Mouse (Mus musculus) spleen, postnatal 4 days (tissue): ENCODE measurements at regions not wholly inside any gene's neighbourhood (a gene's known extent, or its start where the extent isn't known, plus 50 kb on each side); places are given as distances from the start of the nearest gene placed in this dataset.

Experiments
- DNase-seq, 2 experiments: peaks; one replicate each; pipeline ENCODE4 v3.0.0; 2022; ENCODE audit warnings: low spot score in 2 of 2

- DNase-seq: no peak
Observed at GRCm38 (mm10) chr11:19227716-19228115, 208.9 kb upstream of the Meis1 start.

- DNase-seq: no peak
Observed at GRCm38 (mm10) chr11:19246390-19247114, 227.8 kb upstream of the Meis1 start.

- DNase-seq: no peak
Observed at GRCm38 (mm10) chr11:19253605-19254004, 234.8 kb upstream of the Meis1 start.

- no peak for DNase-seq
Observed at GRCm38 (mm10) chr11:19254183-19254582, 235.4 kb upstream of the Meis1 start.

GRCm38 (mm10) chr11:19257549-19257948, 238.8 kb upstream of the Meis1 start:
- DNase-seq: no peak

GRCm38 (mm10) chr11:19262832-19263231, 244.0 kb upstream of the Meis1 start:
- no peak for DNase-seq

GRCm38 (mm10) chr11:19264798-19265671, 246.2 kb upstream of the Meis1 start:
- no peak for DNase-seq

GRCm38 (mm10) chr11:19265672-19265972, 246.8 kb upstream of the Meis1 start:
- DNase-seq: no peak

- no peak for DNase-seq
Observed at GRCm38 (mm10) chr11:19290971-19291370, 272.2 kb upstream of the Meis1 start.

- no peak for DNase-seq
Observed at GRCm38 (mm10) chr11:19299411-19299810, 280.6 kb upstream of the Meis1 start.

- no peak for DNase-seq
Observed at GRCm38 (mm10) chr11:19306687-19307086, 287.9 kb upstream of the Meis1 start.

- no peak for DNase-seq
Observed at GRCm38 (mm10) chr11:19330685-19331239, 312.0 kb upstream of the Meis1 start.

GRCm38 (mm10) chr11:19332274-19332673, 313.5 kb upstream of the Meis1 start:
- DNase-seq: no peak

GRCm38 (mm10) chr11:19332727-19333126, 313.9 kb upstream of the Meis1 start:
- no peak for DNase-seq

- DNase-seq: no peak
Observed at GRCm38 (mm10) chr11:19333908-19334487, 315.2 kb upstream of the Meis1 start.

- DNase-seq: no peak
Observed at GRCm38 (mm10) chr11:19335384-19335783, 316.6 kb upstream of the Meis1 start.

GRCm38 (mm10) chr11:19339721-19340317, 321.0 kb upstream of the Meis1 start:
- no peak for DNase-seq

- DNase-seq: no peak
Observed at GRCm38 (mm10) chr11:19340889-19341288, 322.1 kb upstream of the Meis1 start.

- no peak for DNase-seq
Observed at GRCm38 (mm10) chr11:19341379-19341778, 322.6 kb upstream of the Meis1 start.

- DNase-seq: no peak
Observed at GRCm38 (mm10) chr11:19342803-19343202, 324.0 kb upstream of the Meis1 start.

- DNase-seq: no peak
Observed at GRCm38 (mm10) chr11:19346276-19346826, 327.6 kb upstream of the Meis1 start.
